Mouse (Mus musculus) intestine, embryonic 14.5 days (tissue): ENCODE measurements around the gene Zbtb4. TPM values are rescaled to one million over a fixed set of nuclear protein-coding genes. Genes with fewer than 3 reads are reported as not detected.

Experiments used
- ATAC-seq: fragments of 200-750 bp; cut with Nextera tagmentation; replicated peaks from 2 replicates; pipeline ENCODE4 v1.8.0; 2017; ENCODE audit warnings: low read depth, moderate number of reproducible peaks, moderate TSS enrichment, moderate library complexity; ENCODE audit not compliant: low FRiP score, low TSS enrichment
- DNase-seq: peaks from one replicate; pipeline ENCODE4 v3.0.0-alpha.2; 2018; ENCODE audit warnings: low spot score
- H3K27ac ChIP-seq: fragments of 300-500 bp; sonication (generic); 2 replicates; pipeline ENCODE4 v1.5.1; 2014; ENCODE audit warnings: low read depth, mild to moderate bottlenecking, control low read depth
- H3K27me3 ChIP-seq: fragments of 300-500 bp; sonication (generic); replicated peaks from 2 replicates; pipeline ENCODE4 v1.6.1; 2014; ENCODE audit warnings: low read length, control low read depth; ENCODE audit not compliant: control insufficient read depth, insufficient read depth
- H3K36me3 ChIP-seq: fragments of 300-500 bp; sonication (generic); 2 replicates; pipeline ENCODE4 v1.6.1; 2014; ENCODE audit warnings: low read length, control low read depth; ENCODE audit not compliant: control insufficient read depth, insufficient read depth
- H3K4me1 ChIP-seq: fragments of 300-500 bp; sonication (generic); replicated peaks from 2 replicates; pipeline ENCODE4 v1.6.1; 2014; ENCODE audit warnings: low read length, control low read depth, mixed read lengths; ENCODE audit not compliant: control insufficient read depth, insufficient read depth
- H3K4me2 ChIP-seq: fragments of 300-500 bp; sonication (generic); 2 replicates; pipeline ENCODE4 v1.6.1; 2014; ENCODE audit warnings: low read length
- H3K4me3 ChIP-seq: fragments of 300-500 bp; sonication (generic); 2 replicates; pipeline ENCODE4 v1.5.1; 2014; ENCODE audit warnings: low read depth, low read length, control low read depth, mixed read lengths
- H3K9ac ChIP-seq: fragments of 300-500 bp; sonication (generic); 2 replicates; pipeline ENCODE4 v1.6.1; 2014; ENCODE audit warnings: mild to moderate bottlenecking, low read length
- H3K9me3 ChIP-seq: fragments of 300-500 bp; sonication (generic); 2 replicates; pipeline ENCODE4 v1.6.1; 2016; ENCODE audit warnings: low read length, control low read depth; ENCODE audit not compliant: control insufficient read depth
- WGBS: fragments of 180-500 bp; shearing (Covaris S2); extraction: QIAGEN DNeasy Blood & Tissue Kit; methylation state at CpG from one replicate; pipeline ENCODE4 v1.1.7; 2014; 5-methylcytosine and 5-hydroxymethylcytosine counted together
- polyA plus RNA-seq: library from polyadenylated mRNA; unstranded; fragments of >200 nt; fragmentation: Nextera tagmentation; extraction: Ambion mirVana; gene quantifications from 2 replicates; pipeline ENCODE4 v1.2.1, GENCODE M21; 2014

Zbtb4 gene
- 2.8 and 3.3 TPM in 2 replicates for polyA plus RNA-seq

- peaks cover 17% of the 10 kb centered on the region for H3K4me1 ChIP-seq
- peak; percentile 57 for ATAC-seq
- WGBS, result 20% methylated on average over 36 of the region's 55 CpGs
- H3K9ac ChIP-seq, result peak within 1 kb of the TSS; percentile 94
- H3K4me3 ChIP-seq, result peak within 1 kb of the TSS; percentile 77
- no peaks in the 10 kb centered on the region for H3K36me3 ChIP-seq
- peak; percentile 76 for DNase-seq
- H3K27me3 ChIP-seq, result no peaks in the 10 kb centered on the region
- H3K4me2 ChIP-seq, result peak within 1 kb of the TSS; percentile 67
- no peaks in the 10 kb centered on the region for H3K9me3 ChIP-seq
- peak within 1 kb of the TSS; percentile 84 for H3K27ac ChIP-seq
Measured at GRCm38 (mm10) chr11:69765221-69766125, at the start of gene Zbtb4. Gene Zbtb4 (plus strand): TSS chr11:69765912.

GRCm38 (mm10) chr11:69715929-69716328 lies 49.8 kb upstream of the Zbtb4 start:
- H3K4me2 ChIP-seq, result no peak overlapping the region
- peak overlapping the region; percentile 16 for H3K27ac ChIP-seq
- H3K27me3 ChIP-seq, result no peaks in the 10 kb centered on the region
- ATAC-seq, result no peak; the same call in 1 of the 2 replicates
- H3K4me3 ChIP-seq, result no peak overlapping the region
- H3K9ac ChIP-seq, result no peak overlapping the region
- no peaks in the 10 kb centered on the region for H3K9me3 ChIP-seq
- H3K36me3 ChIP-seq, result no peaks in the 10 kb centered on the region
- 11% methylated on average over 5 of the region's 5 CpGs for WGBS
- no peak for DNase-seq
- peaks cover 6% of the 10 kb centered on the region for H3K4me1 ChIP-seq

GRCm38 (mm10) chr11:69716953-69717352 lies 48.8 kb upstream of the Zbtb4 start:
- H3K9me3 ChIP-seq, result no peaks in the 10 kb centered on the region
- no peak overlapping the region for H3K4me3 ChIP-seq
- H3K27ac ChIP-seq, result no peak overlapping the region
- H3K36me3 ChIP-seq, result no peaks in the 10 kb centered on the region
- no peak for DNase-seq
- no peak overlapping the region for H3K9ac ChIP-seq
- no peak overlapping the region for H3K4me2 ChIP-seq
- H3K4me1 ChIP-seq, result peaks cover 6% of the 10 kb centered on the region
- no peak for ATAC-seq
- 64% methylated on average over 4 of the region's 4 CpGs for WGBS
- no peaks in the 10 kb centered on the region for H3K27me3 ChIP-seq

- DNase-seq, result no peak
- H3K27ac ChIP-seq, result no peak overlapping the region
- 29% methylated on average over 15 of the region's 15 CpGs for WGBS
- H3K4me1 ChIP-seq, result peaks cover 6% of the 10 kb centered on the region
- ATAC-seq, result no peak
- no peaks in the 10 kb centered on the region for H3K9me3 ChIP-seq
- no peak overlapping the region for H3K4me3 ChIP-seq
- no peaks in the 10 kb centered on the region for H3K27me3 ChIP-seq
- no peaks in the 10 kb centered on the region for H3K36me3 ChIP-seq
- no peak overlapping the region for H3K9ac ChIP-seq
- H3K4me2 ChIP-seq, result no peak overlapping the region
Measured at GRCm38 (mm10) chr11:69718661-69719060, 47.1 kb upstream of the Zbtb4 start.

GRCm38 (mm10) chr11:69719423-69719822 lies 46.3 kb upstream of the Zbtb4 start:
- no peak overlapping the region for H3K9ac ChIP-seq
- 69% methylated on average over 6 of the region's 6 CpGs for WGBS
- H3K9me3 ChIP-seq, result no peaks in the 10 kb centered on the region
- H3K27me3 ChIP-seq, result no peaks in the 10 kb centered on the region
- H3K36me3 ChIP-seq, result no peaks in the 10 kb centered on the region
- H3K27ac ChIP-seq, result no peak overlapping the region
- H3K4me2 ChIP-seq, result no peak overlapping the region
- H3K4me3 ChIP-seq, result no peak overlapping the region
- ATAC-seq, result no peak
- peaks cover 6% of the 10 kb centered on the region for H3K4me1 ChIP-seq
- no peak for DNase-seq

- ATAC-seq (no peak), DNase-seq (no peak)
- no peaks in the 10 kb centered on the region for H3K36me3 ChIP-seq
- H3K4me3 ChIP-seq, result no peak overlapping the region
- no peaks in the 10 kb centered on the region for H3K27me3 ChIP-seq
- H3K9ac ChIP-seq, result no peak overlapping the region
- H3K4me1 ChIP-seq, result peaks cover 3% of the 10 kb centered on the region
- H3K27ac ChIP-seq, result no peak overlapping the region
- no peaks in the 10 kb centered on the region for H3K9me3 ChIP-seq
- WGBS, result 60% methylated on average over 6 of the region's 6 CpGs
- no peak overlapping the region for H3K4me2 ChIP-seq
Measured at GRCm38 (mm10) chr11:69720852-69721251, 44.9 kb upstream of the Zbtb4 start.

GRCm38 (mm10) chr11:69723074-69723473 lies 42.6 kb upstream of the Zbtb4 start:
- no peaks in the 10 kb centered on the region for H3K4me1 ChIP-seq
- no peak overlapping the region for H3K4me3 ChIP-seq
- DNase-seq, result no peak
- H3K36me3 ChIP-seq, result no peaks in the 10 kb centered on the region
- ATAC-seq, result no peak
- H3K9me3 ChIP-seq, result no peaks in the 10 kb centered on the region
- no peak overlapping the region for H3K27ac ChIP-seq
- H3K27me3 ChIP-seq, result no peaks in the 10 kb centered on the region
- no peak overlapping the region for H3K9ac ChIP-seq
- no peak overlapping the region for H3K4me2 ChIP-seq
- WGBS, result 50% methylated on average over 2 of the region's 2 CpGs

GRCm38 (mm10) chr11:69725951-69726350 lies 39.8 kb upstream of the Zbtb4 start:
- Histone ChIP-seq H3K4me3 (no peak overlapping the region), H3K4me1 (no peaks in the 10 kb centered on the region), H3K27me3 (no peaks in the 10 kb centered on the region), H3K36me3 (no peaks in the 10 kb centered on the region), H3K27ac (no peak overlapping the region), H3K4me2 (no peak overlapping the region), H3K9me3 (no peaks in the 10 kb centered on the region), H3K9ac (no peak overlapping the region)
- DNase-seq (no peak), ATAC-seq (no peak)
- WGBS, result 34% methylated on average over 5 of the region's 5 CpGs

GRCm38 (mm10) chr11:69729063-69729462 lies 36.6 kb upstream of the Zbtb4 start:
- ATAC-seq (no peak), DNase-seq (peak; percentile 68)
- no peak overlapping the region for H3K4me3 ChIP-seq
- no peak overlapping the region for H3K9ac ChIP-seq
- H3K4me2 ChIP-seq, result no peak overlapping the region
- peaks cover 10% of the 10 kb centered on the region for H3K36me3 ChIP-seq
- 22% methylated on average over 3 of the region's 3 CpGs for WGBS
- H3K9me3 ChIP-seq, result no peaks in the 10 kb centered on the region
- H3K4me1 ChIP-seq, result no peaks in the 10 kb centered on the region
- no peak overlapping the region for H3K27ac ChIP-seq
- H3K27me3 ChIP-seq, result no peaks in the 10 kb centered on the region
